Mouse (Mus musculus) large intestine, adult 2 months (tissue): Measurements from ENCODE around the gene Mecom. TPM values are rescaled to one million over a fixed set of nuclear protein-coding genes. Genes with fewer than 3 reads are reported as not detected.
"Not testable (repeated sequence)": the region's sequence is repeated elsewhere in the genome, so short reads cannot be mapped to it uniquely, and the experiment has no call there.

Experiments
- DNase-seq: peaks from one replicate; pipeline ENCODE4 v3.0.0-alpha.2; 2012; ENCODE audit warnings: low read depth, low spot score
- WGBS: fragments of 180-500 bp; shearing (Covaris S2); methylation state at CpG from one replicate; pipeline ENCODE4 v1.1.7; 2018; 5-methylcytosine and 5-hydroxymethylcytosine counted together
- polyA plus RNA-seq: library from polyadenylated mRNA; depleted of rRNA; stranded (reverse); fragments of >200 nt; gene quantifications from 2 replicates; pipeline ENCODE4 v1.2.3, GENCODE M21; 2012

The Mecom gene
- polyA plus RNA-seq, 1 experiment, result 4.4 TPM

GRCm38 (mm10) chr3:30453546-30454455, 94.0 kb downstream of the Mecom start:
- 40% methylated on average over 15 of the region's 15 CpGs for WGBS
- DNase-seq, result no peak

- DNase-seq, result no peak
- 83% methylated on average over 6 of the region's 6 CpGs for WGBS
Measured at GRCm38 (mm10) chr3:30453046-30453445, 94.8 kb downstream of the Mecom start.

- no peak for DNase-seq
- WGBS, result 63% methylated on average over 7 of the region's 7 CpGs
Measured at GRCm38 (mm10) chr3:30452511-30452910, 95.3 kb downstream of the Mecom start.

- DNase-seq, result peak; percentile 46
- WGBS, result 32% methylated on average over 10 of the region's 10 CpGs
Measured at GRCm38 (mm10) chr3:30450206-30450965, 97.4 kb downstream of the Mecom start.

- no peak for DNase-seq
- WGBS, result 83% methylated on average over 1 of the region's 1 CpGs
Measured at GRCm38 (mm10) chr3:30448624-30449023, 99.2 kb downstream of the Mecom start.

- 64% methylated on average over 6 of the region's 6 CpGs for WGBS
- DNase-seq, result no peak
Measured at GRCm38 (mm10) chr3:30445970-30446442, 101.8 kb downstream of the Mecom start.

- WGBS, result 91% methylated on average over 4 of the region's 4 CpGs
- no peak for DNase-seq
Measured at GRCm38 (mm10) chr3:30445247-30445969, 102.4 kb downstream of the Mecom start.

- no peak for DNase-seq
Measured at GRCm38 (mm10) chr3:30441646-30442045, 106.2 kb downstream of the Mecom start.

GRCm38 (mm10) chr3:30438007-30438406, 109.8 kb downstream of the Mecom start:
- 75% methylated on average over 7 of the region's 7 CpGs for WGBS
- no peak for DNase-seq

- DNase-seq, result no peak
- WGBS, result 89% methylated on average over 6 of the region's 6 CpGs
Measured at GRCm38 (mm10) chr3:30436561-30436960, 111.2 kb downstream of the Mecom start.

- WGBS, result 80% methylated on average over 9 of the region's 9 CpGs
- DNase-seq, result no peak
Measured at GRCm38 (mm10) chr3:30436131-30436530, 111.7 kb downstream of the Mecom start.

GRCm38 (mm10) chr3:30428877-30429276, 118.9 kb downstream of the Mecom start:
- no peak for DNase-seq
- 35% methylated on average over 5 of the region's 5 CpGs for WGBS

- WGBS, result 84% methylated on average over 5 of the region's 5 CpGs
- DNase-seq, result no peak
Measured at GRCm38 (mm10) chr3:30424036-30424435, 123.8 kb downstream of the Mecom start.

GRCm38 (mm10) chr3:30421948-30422347, 125.9 kb downstream of the Mecom start:
- not testable (repeated sequence) for DNase-seq
- WGBS, result 90% methylated on average over 4 of the region's 4 CpGs

GRCm38 (mm10) chr3:30420899-30421298, 126.9 kb downstream of the Mecom start:
- 89% methylated on average over 5 of the region's 5 CpGs for WGBS
- DNase-seq, result no peak

- 86% methylated on average over 6 of the region's 6 CpGs for WGBS
- DNase-seq, result no peak
Measured at GRCm38 (mm10) chr3:30414173-30414572, 133.6 kb downstream of the Mecom start.

GRCm38 (mm10) chr3:30410778-30411177, 137.0 kb downstream of the Mecom start:
- WGBS, result 74% methylated on average over 4 of the region's 4 CpGs

GRCm38 (mm10) chr3:30404821-30405220, 143.0 kb downstream of the Mecom start:
- no peak for DNase-seq
- 75% methylated on average over 4 of the region's 4 CpGs for WGBS

More at GRCm38 (mm10) chr3:30410778-30411177, 137.0 kb downstream of the Mecom start:
- no peak for DNase-seq

- DNase-seq, result no peak
Measured at GRCm38 (mm10) chr3:30398911-30399310, 148.9 kb downstream of the Mecom start.

GRCm38 (mm10) chr3:30394911-30395310, 152.9 kb downstream of the Mecom start:
- 31% methylated on average over 4 of the region's 4 CpGs for WGBS
- no peak for DNase-seq

More at GRCm38 (mm10) chr3:30398911-30399310, 148.9 kb downstream of the Mecom start:
- 93% methylated on average over 7 of the region's 7 CpGs for WGBS
